Comparison of ENCODE assay signal across 23 mouse cellular contexts in the genomic region with DNA sequence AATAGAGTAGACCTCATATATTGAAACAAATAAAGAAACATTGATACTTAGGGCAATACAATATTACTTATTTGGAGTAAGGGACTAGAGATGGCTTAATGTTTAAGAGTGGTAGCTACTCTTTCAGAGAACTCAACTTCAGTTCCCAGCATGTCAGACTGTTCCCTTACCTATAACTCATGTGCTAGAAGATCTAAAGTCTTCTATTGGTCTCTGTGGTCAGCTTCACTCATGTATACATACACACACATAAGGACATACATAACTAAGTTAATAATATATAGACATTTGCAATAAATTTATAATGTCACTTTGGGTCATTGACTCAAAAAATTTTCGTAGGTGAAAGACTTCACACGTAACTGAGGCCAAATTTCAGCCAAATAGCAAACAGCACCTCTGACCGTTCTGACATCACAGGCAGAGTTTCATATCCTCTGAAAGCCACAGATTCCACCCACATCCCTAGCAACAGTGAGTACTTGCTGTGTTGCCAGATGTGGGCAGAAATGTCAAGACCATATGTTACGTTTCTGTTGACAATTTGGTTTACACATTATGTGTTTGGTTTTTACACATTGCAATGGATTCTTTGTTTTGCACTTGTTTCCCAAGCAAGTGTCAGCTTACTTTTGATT. TPM values are rescaled to one million over a fixed set of nuclear protein-coding genes. Genes with fewer than 3 reads are reported as not detected.
DNase-seq lines count a peak whose midpoint lies in the region; TF ChIP-seq lines count a peak whose summit lies in the region.
"Had no signal": no experiment of that assay in that cellular context is flagged by ENCODE, and none has a peak within 500 bp of the region (broad histone marks: within the 10 kb centered on the region; RNA-seq: fewer than 3 reads in every experiment).

No protein-coding gene starts in this region.

- 68% methylated on average over 4 of the region's 4 CpGs for WGBS in kidney, adult 2 months

- no peak for TF ChIP-seq CTCF in kidney, adult 2 months (conservative IDR thresholded peaks at IDR 0.05; ENCODE audit: insufficient read depth, insufficient read length, low read depth, low read length)

- H3K36me3 ChIP-seq in kidney, adult 2 months (ENCODE audit: control insufficient read depth, insufficient read depth, low read length) = no peaks in the 10 kb centered on the region

- DNase-seq in kidney, adult 2 months = peak; percentile 5
- no peak for DNase-seq in kidney, postnatal 36 days
- DNase-seq in B cell, adult 2 months = peak; percentile 1 to 9
- DNase-seq in c-Kit-positive CD71-negative TER-119-negative erythroid progenitor cells, embryonic 14.5 days (ENCODE audit: low read depth) = peak; percentile 20
- peak; percentile 48 for DNase-seq in naive thymus-derived CD4-positive, alpha-beta T cell, adult 2 months (ENCODE audit: low read depth)
- DNase-seq in thymus, postnatal 36 days = no peak
- no peak for DNase-seq in adrenal gland, adult 18-20 months (ENCODE audit: low spot score in 2 of 2)
- DNase-seq in thymus, postnatal 4 days = no peak
- DNase-seq: cerebellum, adult 2 months; embryo, embryonic 11 days; kidney, postnatal 14 days; liver; lung, embryonic 14.5 days had no signal

- TF ChIP-seq POLR2A in kidney, adult 2 months (IDR thresholded peaks at IDR 0.05; ENCODE audit: low read depth, low read length) = no peak

- no peak overlapping the region for H3K4me3 ChIP-seq in kidney, adult 2 months (ENCODE audit: insufficient read depth, low read depth, low read length)
- H3K4me3 ChIP-seq: forebrain, embryonic 13.5 days had no signal

- H3K27ac ChIP-seq in kidney, adult 2 months (ENCODE audit: insufficient read depth, low read depth, low read length) = no peak overlapping the region
- H3K27ac ChIP-seq: forebrain, embryonic 13.5 days; hindbrain, embryonic 14.5 days had no signal

- no peaks in the 10 kb centered on the region for H3K27me3 ChIP-seq in kidney, adult 2 months (replicated peaks; ENCODE audit: control insufficient read depth, insufficient read depth, low read length)
- H3K27me3 ChIP-seq: forebrain, embryonic 13.5 days; Patski had no signal

- no peaks in the 10 kb centered on the region for H3K4me1 ChIP-seq in kidney, adult 2 months (ENCODE audit: control insufficient read depth, insufficient read depth, low read length)
- H3K4me1 ChIP-seq: forebrain, embryonic 13.5 days had no signal

RNA-seq across cellular contexts. Expression of a gene that starts 6.9 kb away (rescaled TPM):
- 0.01 and 0.06 TPM in 2 replicates for polyA plus RNA-seq in kidney, adult 2 months (2012; rRNA removed)
- total RNA-seq in adrenal gland, adult 18-20 months (2021) = under 1 TPM in 1 of 2 experiments, not detected in 1; 0.10 TPM
- total RNA-seq: layer of hippocampus, postnatal 25 days; left cerebral cortex, postnatal 25 days had no signal
- polyA plus RNA-seq: brain, embryonic 14.5 days; cerebellum, adult 2 months; forebrain, embryonic 13.5 days; gonadal fat pad, adult 2 months; hindbrain, embryonic 14.5 days; lung, embryonic 14.5 days; Patski; stomach, embryonic 14.5 days had no signal

RNA-seq across cellular contexts. Expression of a gene that starts 30.2 kb away (rescaled TPM):
- not detected in 2 replicates for polyA plus RNA-seq in kidney, adult 2 months (2012; rRNA removed)
- total RNA-seq in adrenal gland, adult 18-20 months (2021) = not detected
- total RNA-seq: layer of hippocampus, postnatal 25 days; left cerebral cortex, postnatal 25 days had no signal
- polyA plus RNA-seq: brain, embryonic 14.5 days; cerebellum, adult 2 months; forebrain, embryonic 13.5 days; gonadal fat pad, adult 2 months; heart, embryonic 16.5 days; hindbrain, embryonic 14.5 days; intestine, postnatal 0 days; lung, embryonic 14.5 days; Patski; stomach, embryonic 14.5 days had no signal

RNA-seq across cellular contexts. Expression of a gene that starts 36.9 kb away (rescaled TPM):
- not detected in 2 replicates for polyA plus RNA-seq in kidney, adult 2 months (2012; rRNA removed)
- total RNA-seq in adrenal gland, adult 18-20 months (2021) = not detected
- total RNA-seq: layer of hippocampus, postnatal 25 days; left cerebral cortex, postnatal 25 days had no signal
- polyA plus RNA-seq: brain, embryonic 14.5 days; cerebellum, adult 2 months; forebrain, embryonic 13.5 days; gonadal fat pad, adult 2 months; heart, embryonic 16.5 days; hindbrain, embryonic 14.5 days; intestine, postnatal 0 days; lung, embryonic 14.5 days; Patski; stomach, embryonic 14.5 days had no signal

Comparison
In these comparisons a context has a peak if more than half of its experiments do, and no peak if none do; other contexts are left out.
1. DNase-seq: peak in kidney, adult 2 months (single experiment), B cell, adult 2 months (2 of 2), c-Kit-positive CD71-negative TER-119-negative erythroid progenitor cells, embryonic 14.5 days (single experiment) and naive thymus-derived CD4-positive, alpha-beta T cell, adult 2 months (single experiment); none in kidney, postnatal 36 days (0 of 2), thymus, postnatal 36 days (0 of 2), adrenal gland, adult 18-20 months (0 of 2) and thymus, postnatal 4 days (single experiment).